Mouse (Mus musculus) splenic B cell, adult 2 months (primary cell): ENCODE measurements around the gene Apoa2.

ENCODE experiments used
- DNase-seq: peaks from one replicate; pipeline ENCODE4 v3.0.0-alpha.2; 2011; ENCODE audit warnings: low read depth, low spot score
- H3K27me3 ChIP-seq: 2 replicates; pipeline ENCODE4 v1.6.1; 2012; ENCODE audit warnings: mild to moderate bottlenecking, low read length, moderate library complexity, mixed read lengths; ENCODE audit not compliant: control insufficient read depth, poor library complexity, insufficient read depth, severe bottlenecking
- H3K36me3 ChIP-seq: 2 replicates; pipeline ENCODE4 v1.6.1; 2012; ENCODE audit warnings: mild to moderate bottlenecking, low read length, moderate library complexity, mixed read lengths; ENCODE audit not compliant: control insufficient read depth, poor library complexity, insufficient read depth, severe bottlenecking

The Apoa2 gene

DNA sequence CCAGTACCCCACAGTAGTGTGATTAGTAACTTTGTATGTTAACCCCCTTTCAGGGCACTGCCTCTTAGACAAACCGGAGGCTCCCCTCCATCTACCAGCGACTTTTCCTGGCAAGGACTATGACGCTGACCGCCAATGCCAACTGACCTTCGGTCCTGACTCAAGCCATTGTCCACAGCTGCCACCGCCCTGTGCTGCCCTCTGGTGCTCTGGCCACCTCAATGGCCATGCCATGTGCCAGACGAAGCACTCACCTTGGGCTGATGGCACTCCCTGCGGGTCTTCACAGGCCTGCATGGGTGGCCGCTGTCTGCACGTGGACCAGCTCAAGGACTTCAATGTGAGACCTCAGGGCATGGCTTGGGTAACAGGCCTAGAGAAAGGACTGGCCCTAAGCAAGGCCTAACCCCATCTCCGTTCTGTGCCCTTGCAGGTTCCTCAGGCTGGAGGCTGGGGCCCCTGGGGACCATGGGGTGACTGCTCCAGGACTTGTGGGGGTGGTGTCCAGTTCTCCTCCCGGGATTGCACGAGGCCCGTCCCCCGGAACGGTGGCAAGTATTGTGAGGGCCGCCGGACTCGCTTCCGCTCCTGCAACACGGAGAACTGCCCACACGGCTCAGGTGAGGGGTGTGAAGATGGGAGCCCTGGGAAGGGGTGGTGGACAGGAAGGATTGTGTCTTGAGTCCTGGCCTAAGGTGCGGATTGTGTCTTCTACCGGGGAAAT is 31.4 kb downstream of the Apoa2 start:
- no peak for DNase-seq
- no peaks in the 10 kb centered on the region for H3K36me3 ChIP-seq
- H3K27me3 ChIP-seq, result no peaks in the 10 kb centered on the region

DNA sequence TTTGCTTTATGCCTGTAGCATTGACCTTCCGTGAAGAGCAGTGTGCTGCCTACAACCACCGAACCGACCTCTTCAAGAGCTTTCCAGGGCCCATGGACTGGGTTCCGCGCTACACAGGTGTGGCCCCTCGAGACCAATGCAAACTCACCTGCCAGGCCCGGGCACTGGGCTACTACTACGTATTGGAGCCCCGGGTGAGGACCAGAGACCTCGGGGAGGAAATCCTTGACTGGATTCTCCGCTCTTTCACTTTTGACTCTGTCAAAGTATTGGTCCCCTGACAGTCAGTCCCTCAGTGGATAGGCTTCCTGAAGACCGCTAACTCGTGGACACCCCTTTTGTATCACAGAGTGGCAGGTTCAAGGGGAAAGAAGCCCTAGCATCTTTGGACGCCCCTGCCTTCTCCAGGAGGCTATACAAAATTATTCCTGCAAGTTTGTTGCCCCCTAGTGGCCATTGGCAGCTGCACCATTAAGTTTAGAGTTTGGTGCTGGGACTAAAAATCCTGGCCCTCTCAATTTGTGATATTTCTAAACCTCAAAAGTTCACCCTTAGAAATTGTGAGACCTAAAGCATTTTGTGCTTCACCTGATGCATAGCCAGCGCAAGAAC is 32.2 kb downstream of the Apoa2 start:
- DNase-seq, result peak; percentile 77
- Histone ChIP-seq H3K36me3 (no peaks in the 10 kb centered on the region), H3K27me3 (no peaks in the 10 kb centered on the region)

DNA sequence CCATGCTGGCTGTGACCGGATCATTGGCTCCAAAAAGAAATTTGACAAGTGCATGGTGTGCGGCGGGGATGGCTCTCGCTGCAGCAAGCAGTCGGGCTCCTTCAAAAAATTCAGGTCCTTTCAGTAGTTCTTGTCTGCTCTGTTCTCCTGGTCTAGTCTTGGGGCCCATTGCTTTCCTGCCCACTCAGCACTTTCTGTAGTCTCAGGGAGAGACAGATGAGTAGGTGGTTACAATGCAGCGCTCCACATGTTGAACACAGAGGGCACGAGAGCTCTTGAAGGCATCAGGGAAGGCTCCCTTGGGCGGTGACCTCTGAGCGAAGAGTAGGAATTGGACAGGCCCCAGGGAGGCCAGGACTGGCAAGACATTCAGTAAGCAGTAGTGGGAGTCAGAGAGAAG is 32.9 kb downstream of the Apoa2 start:
- Histone ChIP-seq H3K36me3 (no peaks in the 10 kb centered on the region), H3K27me3 (no peaks in the 10 kb centered on the region)
- DNase-seq, result no peak

DNA sequence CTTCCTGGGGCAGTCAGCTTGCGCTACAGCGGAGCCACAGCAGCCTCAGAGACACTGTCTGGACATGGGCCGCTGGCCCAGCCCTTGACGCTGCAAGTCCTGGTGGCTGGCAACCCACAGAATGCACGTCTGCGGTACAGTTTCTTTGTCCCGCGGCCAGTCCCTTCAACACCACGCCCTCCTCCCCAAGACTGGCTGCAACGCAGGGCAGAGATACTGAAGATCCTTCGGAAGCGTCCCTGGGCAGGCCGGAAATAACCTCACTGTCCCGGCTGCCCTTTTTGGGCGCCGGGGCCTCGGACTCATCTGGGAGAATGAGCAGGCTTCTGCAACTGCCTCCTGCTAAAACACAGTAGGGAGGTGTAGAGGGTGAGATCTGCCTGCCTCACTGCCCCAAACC is 34.1 kb downstream of the Apoa2 start:
- H3K36me3 ChIP-seq, result no peaks in the 10 kb centered on the region
- H3K27me3 ChIP-seq, result no peaks in the 10 kb centered on the region
- no peak for DNase-seq

DNA sequence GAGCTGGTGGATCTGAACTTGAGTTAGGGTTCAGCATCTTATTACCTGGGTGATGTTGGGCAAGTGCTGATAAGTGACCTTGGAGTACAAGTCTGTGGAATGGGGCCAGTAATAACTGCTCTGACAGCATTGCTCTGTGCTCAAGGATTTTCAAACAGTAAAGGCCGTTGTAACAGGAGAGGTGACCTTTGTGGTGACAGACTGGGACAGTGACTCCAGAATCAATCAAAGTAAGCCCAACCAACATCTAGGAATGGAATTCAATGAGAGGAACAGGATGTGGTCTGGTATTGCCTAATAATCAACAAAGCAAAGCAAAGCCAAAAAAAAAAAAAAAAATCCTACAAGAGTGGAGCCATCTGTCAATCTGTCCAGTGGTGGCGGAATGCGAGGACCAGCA is 35.5 kb downstream of the Apoa2 start:
- H3K27me3 ChIP-seq, result no peaks in the 10 kb centered on the region
- no peaks in the 10 kb centered on the region for H3K36me3 ChIP-seq
- no peak for DNase-seq

DNA sequence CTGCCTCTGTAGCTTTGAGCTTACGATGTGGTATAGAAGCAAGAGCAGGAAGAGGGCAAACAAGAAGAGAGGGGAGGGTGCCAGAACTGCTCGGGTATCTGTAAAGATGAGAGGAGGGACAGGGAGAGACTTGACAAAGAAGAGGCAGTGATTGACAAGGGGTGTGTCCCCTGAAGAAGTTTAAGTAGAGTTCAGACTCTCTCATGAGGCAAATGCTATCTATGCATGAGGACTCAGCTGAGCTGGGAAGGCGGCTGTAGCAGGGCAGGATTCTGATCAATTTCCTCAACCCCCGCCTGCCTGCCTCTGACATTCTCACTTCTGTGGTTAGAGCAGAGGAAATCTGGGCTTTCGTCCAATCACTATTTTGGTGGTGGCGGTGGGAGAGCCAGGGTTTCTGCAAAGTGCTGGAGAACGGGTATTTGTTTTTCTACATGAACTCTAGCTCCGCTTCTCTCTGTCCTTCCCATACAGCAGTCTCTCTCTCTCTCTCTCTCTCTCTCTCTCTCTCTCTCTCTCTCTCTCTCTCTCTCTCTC is 37.8 kb downstream of the Apoa2 start:
- Histone ChIP-seq H3K27me3 (no peaks in the 10 kb centered on the region), H3K36me3 (no peaks in the 10 kb centered on the region)
- DNase-seq, result no peak

DNA sequence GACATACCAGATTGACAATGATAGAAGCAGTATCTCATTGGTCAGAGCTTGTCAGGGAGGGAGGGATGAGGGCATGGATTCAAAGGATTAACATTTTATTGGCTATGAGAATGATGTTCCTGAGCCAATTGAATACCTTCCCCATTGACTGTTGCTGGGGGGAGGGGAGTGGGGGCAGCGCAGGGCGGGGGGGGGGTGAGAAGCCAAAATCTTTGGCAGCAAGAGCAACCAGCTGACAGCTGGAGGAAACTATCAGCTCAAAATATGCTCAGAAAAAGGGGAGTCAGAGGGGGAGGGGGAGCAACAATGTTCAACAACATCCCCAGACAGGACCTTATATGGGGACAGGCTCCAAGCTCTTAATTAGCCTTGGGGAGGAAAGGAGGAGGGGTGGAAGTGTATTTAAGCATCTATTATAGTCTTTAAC is 38.3 kb downstream of the Apoa2 start:
- H3K36me3 ChIP-seq, result no peaks in the 10 kb centered on the region
- no peak for DNase-seq
- H3K27me3 ChIP-seq, result no peaks in the 10 kb centered on the region

DNA sequence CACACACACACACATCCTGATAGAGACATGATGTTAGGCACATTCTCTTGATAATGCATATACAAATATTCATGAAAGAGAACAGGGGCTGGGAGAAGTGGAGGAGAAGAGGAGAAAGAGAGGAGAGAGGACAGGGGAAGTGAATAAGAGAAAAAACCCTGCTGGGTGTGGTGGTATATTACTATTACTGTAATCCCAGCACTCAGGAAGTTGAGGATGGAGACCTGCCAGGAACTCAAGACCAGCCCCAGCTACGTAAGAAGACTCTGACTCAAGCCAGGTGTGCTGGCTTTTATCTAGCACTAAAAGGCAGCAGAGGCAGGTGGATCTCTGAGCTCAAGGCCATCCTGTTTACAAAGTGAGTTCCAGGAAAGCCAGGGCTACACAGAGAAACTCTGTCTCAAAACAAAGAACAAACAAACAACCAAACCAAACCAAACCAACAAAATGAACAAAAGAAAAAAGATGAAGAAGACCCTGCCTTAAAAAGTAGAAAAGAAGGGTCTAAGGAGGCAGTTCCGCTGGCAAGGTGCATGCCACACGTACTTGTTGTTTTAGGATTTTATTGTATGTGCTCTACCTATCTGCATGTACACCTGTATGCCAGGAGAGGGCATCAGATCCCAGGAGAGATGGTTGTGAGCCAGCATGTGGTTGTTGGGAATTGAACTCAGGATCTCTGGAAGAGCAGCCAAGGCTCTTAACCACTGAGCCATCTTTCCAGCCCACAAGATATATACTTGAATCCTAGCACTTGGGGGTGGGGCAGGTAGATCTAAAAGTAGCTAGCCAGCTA is 39.0 kb downstream of the Apoa2 start:
- H3K27me3 ChIP-seq, result no peaks in the 10 kb centered on the region
- H3K36me3 ChIP-seq, result no peaks in the 10 kb centered on the region
- DNase-seq, result no peak

DNA sequence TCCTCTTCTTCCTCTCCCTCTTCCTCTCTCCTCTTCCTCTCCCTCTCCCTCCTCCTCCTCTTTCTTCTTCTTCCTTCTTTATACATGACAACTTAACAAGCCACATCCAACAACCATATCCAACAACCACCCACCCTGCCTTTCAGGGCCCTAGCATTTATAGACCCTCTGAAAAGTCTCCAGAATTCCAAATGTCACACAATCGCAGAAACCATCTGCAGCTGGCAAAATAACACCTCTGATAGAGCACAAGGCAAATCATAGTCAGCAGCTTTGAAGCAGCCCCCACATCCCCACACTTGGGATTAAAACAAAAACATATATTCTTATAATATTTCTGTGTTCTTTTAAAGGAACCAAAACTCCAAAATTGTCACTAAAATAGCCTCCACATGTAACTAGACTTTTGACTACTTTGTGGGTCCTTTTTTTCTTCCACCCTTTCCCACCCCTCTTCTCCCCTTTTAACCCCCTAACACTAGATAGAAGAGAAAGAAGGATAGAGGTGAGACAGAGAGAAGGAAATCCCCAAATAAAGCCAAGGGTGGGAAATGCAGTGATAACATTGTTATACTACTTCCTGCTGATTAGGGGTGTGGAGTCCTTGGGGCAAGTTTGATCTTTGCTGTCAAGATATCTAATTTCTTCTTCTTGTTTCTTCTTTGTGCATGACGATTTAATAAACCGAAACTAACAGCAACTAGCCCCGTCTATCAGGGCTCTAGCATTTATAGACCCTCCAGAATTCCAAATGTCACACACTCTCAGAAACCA is 41.3 kb downstream of the Apoa2 start:
- Histone ChIP-seq H3K36me3 (no peaks in the 10 kb centered on the region), H3K27me3 (no peaks in the 10 kb centered on the region)
- no peak for DNase-seq

DNA sequence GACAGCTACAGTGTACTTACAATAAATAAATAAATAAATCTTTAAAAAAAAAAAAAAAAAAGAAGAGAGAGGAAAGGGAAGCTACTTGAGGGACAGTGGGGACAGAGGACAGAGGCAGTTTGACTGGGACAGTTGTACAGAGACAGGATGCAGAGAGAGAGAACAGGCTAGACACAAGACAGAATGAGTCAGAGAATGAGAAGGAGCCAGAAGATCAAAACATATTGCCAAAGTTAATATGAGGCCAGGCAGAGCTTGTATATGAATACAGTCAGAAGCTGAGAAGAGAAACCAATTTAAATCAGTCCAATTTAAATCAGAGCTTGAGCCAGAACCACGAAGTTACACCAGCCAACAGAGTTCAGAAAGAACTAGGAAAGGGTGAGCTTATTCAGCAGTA is 43.5 kb downstream of the Apoa2 start:
- Histone ChIP-seq H3K36me3 (peaks cover 3% of the 10 kb centered on the region; the same call in 1 of the 2 replicates), H3K27me3 (no peaks in the 10 kb centered on the region)
- no peak for DNase-seq

DNA sequence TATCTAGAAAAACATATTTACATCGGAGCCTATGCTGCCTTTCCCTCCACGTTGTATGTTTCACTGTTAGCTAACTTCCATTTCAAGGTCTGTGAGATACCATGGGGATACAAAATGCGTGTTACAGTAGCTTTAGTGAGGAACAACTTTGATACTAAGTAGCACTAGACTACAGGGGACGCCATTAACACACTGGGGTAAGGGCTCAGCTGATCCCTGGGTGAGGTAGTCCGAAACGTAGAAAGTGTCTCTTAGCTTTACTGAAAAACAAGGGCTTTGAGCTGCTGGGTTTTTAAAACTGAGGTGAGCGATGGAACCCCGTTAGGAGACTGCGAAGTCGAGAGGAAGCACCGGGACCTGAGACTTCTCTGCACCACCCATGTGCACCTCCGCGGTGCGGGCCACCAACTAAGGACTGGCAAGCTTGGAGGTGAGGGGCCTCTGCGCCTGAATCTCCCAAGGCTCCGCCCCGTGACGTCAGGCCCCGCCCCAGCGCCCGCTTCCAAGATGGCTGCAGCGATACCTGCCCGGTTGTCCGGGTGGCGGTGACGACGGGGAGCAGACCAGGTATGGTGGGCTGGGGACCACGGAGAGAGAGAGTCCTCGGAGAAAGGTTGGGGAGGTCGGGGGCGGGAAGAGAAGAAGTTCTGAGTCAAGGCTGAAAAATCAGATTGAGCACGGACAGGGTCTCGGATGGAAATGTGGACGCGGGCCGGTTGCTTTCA is 45.2 kb downstream of the Apoa2 start, which contains the start of gene B4galt3:
Gene B4galt3, plus strand, starts transcription at position 481 of the 725 bp plus-strand sequence.
- H3K36me3 ChIP-seq, result peaks cover 7% of the 10 kb centered on the region; the same call in 1 of the 2 replicates
- no peaks in the 10 kb centered on the region for H3K27me3 ChIP-seq
- DNase-seq, result peak; percentile 93

DNA sequence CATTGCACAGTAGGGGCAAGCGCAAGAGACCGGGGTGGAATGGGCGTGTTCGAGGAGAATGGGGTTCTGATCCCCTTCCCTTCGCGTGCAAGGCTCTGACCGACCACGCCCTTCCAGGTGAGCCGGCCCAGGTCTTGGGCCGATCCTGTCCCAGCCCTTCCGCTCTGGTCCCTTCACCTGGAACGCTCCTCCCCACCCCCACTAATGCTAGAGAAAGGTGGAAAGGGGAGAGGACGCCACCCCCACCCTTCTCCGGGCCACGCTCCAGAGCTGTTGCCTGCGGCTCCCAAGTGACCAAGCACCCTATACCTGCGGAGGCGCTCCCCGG is 45.7 kb downstream of the Apoa2 start:
- Histone ChIP-seq H3K36me3 (peaks cover 7% of the 10 kb centered on the region; the same call in 1 of the 2 replicates), H3K27me3 (no peaks in the 10 kb centered on the region)
- DNase-seq, result no peak

DNA sequence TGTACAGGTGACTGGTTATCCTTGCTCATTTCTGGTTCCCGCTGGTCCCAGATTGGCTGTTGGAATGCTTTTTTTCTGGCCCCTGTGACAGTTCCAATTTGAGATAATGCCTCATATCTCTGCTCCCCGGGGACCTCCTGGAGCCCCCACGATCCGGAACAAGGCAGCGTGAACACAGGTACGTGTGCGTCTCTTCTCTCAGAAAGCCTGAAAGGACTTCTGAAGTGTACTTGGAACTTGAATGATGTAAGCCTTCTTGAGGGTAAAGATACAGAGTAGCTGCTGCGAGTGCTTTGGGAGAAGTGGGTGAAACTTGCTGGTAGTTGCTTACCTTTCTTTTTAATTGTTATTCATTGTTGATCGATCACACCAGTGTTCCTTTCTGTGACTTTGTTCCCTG is 46.3 kb downstream of the Apoa2 start:
- no peak for DNase-seq
- Histone ChIP-seq H3K27me3 (no peaks in the 10 kb centered on the region), H3K36me3 (peaks cover 10% of the 10 kb centered on the region; the same call in 1 of the 2 replicates)

DNA sequence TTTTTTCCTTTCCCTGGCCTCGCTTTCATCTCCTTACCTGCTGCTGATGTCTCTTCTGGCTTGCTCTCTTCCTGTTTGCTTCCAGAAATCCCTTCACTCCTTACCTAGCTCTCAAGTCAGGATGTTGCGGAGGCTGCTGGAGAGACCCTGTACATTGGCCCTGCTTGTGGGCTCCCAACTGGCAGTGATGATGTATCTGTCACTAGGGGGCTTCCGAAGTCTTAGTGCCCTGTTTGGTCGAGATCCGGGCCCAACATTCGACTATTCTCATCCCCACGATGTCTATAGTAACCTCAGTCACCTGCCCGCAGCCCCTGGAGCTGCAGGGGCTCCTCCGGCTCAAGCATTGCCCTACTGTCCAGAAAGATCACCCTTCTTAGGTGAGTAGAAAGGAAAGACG is 46.8 kb downstream of the Apoa2 start:
- peaks cover 12% of the 10 kb centered on the region; the same call in 1 of the 2 replicates for H3K36me3 ChIP-seq
- no peaks in the 10 kb centered on the region for H3K27me3 ChIP-seq
- DNase-seq, result peak; percentile 24
